Mouse (Mus musculus) cerebellum, adult 9-11 months (tissue): Measurements from ENCODE around the gene Hic1.

ENCODE experiments used
- DNase-seq: peaks from one replicate; pipeline ENCODE4 v3.0.0; 2022

The Hic1 gene

GRCm38 (mm10) chr11:75166861-75167642, 2.3 kb downstream of the Hic1 start:
- no peak for DNase-seq

GRCm38 (mm10) chr11:75166193-75166842, 3.0 kb downstream of the Hic1 start:
- DNase-seq, result no peak

- no peak for DNase-seq
Observed at GRCm38 (mm10) chr11:75165441-75166192, 3.7 kb downstream of the Hic1 start.

- DNase-seq, result no peak
Observed at GRCm38 (mm10) chr11:75164750-75165149, 4.6 kb downstream of the Hic1 start.

- DNase-seq, result no peak
Observed at GRCm38 (mm10) chr11:75164051-75164450, 5.3 kb downstream of the Hic1 start.

GRCm38 (mm10) chr11:75163379-75163778, 5.9 kb downstream of the Hic1 start:
- DNase-seq, result no peak

- no peak for DNase-seq
Observed at GRCm38 (mm10) chr11:75162591-75163080, 6.7 kb downstream of the Hic1 start.

- no peak for DNase-seq
Observed at GRCm38 (mm10) chr11:75161417-75162008, 7.8 kb downstream of the Hic1 start.

GRCm38 (mm10) chr11:75160954-75161353, 8.4 kb downstream of the Hic1 start:
- no peak for DNase-seq

GRCm38 (mm10) chr11:75159564-75159963, 9.8 kb downstream of the Hic1 start:
- DNase-seq, result no peak

GRCm38 (mm10) chr11:75158432-75158831, 10.9 kb downstream of the Hic1 start:
- DNase-seq, result no peak

- no peak for DNase-seq
Observed at GRCm38 (mm10) chr11:75157901-75158300, 11.4 kb downstream of the Hic1 start.

GRCm38 (mm10) chr11:75157037-75157436, 12.3 kb downstream of the Hic1 start:
- peak; percentile 59 for DNase-seq

GRCm38 (mm10) chr11:75156416-75156815, 12.9 kb downstream of the Hic1 start:
- no peak for DNase-seq

GRCm38 (mm10) chr11:75155985-75156384, 13.3 kb downstream of the Hic1 start:
- DNase-seq, result no peak

GRCm38 (mm10) chr11:75154053-75154585, 15.2 kb downstream of the Hic1 start:
- DNase-seq, result no peak

GRCm38 (mm10) chr11:75152603-75153557, 16.4 kb downstream of the Hic1 start:
- DNase-seq, result peak; percentile 88

GRCm38 (mm10) chr11:75150346-75150745, 19.0 kb downstream of the Hic1 start:
- DNase-seq, result no peak

GRCm38 (mm10) chr11:75148332-75149035, 20.8 kb downstream of the Hic1 start:
- DNase-seq, result no peak

- no peak for DNase-seq
Observed at GRCm38 (mm10) chr11:75147846-75148168, 21.5 kb downstream of the Hic1 start.
